Mouse (Mus musculus): ENCODE data around the gene Klk6.

The Klk6 gene

GRCm38 (mm10) chr7:43797844-43798462 lies 26.3 kb upstream of the Klk6 start:
- CTCF ChIA-PET: interaction anchor here in 2 of 4 experiments (1.1 to 1.4 kb wide), 2 partner anchors 8 to 122 kb away, joined by 3 to 4 read pairs; no protein-coding TSS in a partner anchor
- POLR2A ChIA-PET: interaction anchor here in 3 of 4 experiments (0.5 to 1.6 kb wide), 11 partner anchors 9 to 302 kb away, joined by 3 to 7 read pairs (median 4); partner anchors contain the start of genes Ctu1 (in 1 of the 3) and Klk10 (in 1 of the 3)

DNA sequence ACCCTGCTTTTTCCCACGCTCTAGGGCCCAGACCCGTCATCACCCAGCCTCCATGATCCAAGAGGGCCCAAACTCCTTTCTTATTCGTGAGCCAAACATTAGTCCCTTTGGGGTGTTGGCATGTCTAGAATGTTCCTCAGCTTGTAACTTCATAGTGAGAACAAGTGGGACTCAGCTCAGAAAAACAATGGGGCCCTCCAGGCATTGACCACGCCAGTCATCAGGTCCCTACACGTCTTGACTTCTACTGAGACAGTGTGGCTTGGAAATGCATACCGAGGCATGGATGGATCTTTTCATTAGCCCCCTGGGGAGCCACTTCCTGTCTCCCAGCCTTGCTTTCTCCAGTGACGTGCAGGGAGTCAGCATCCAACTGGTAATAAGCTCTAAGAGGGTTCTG lies 24.4 kb upstream of the Klk6 start:
- ChIA-PET CTCF (interaction anchor here in 1 of 4 experiments (1.2 kb wide), 1 partner anchor 10 kb away, joined by 3 read pairs; no protein-coding TSS in a partner anchor), POLR2A (no interaction called here)

GRCm38 (mm10) chr7:43810994-43811393 lies 13.3 kb upstream of the Klk6 start, which contains the start of gene Klk7:
Gene Klk7 (plus strand): TSS chr7:43811294.
- ChIA-PET CTCF (no interaction called here), POLR2A (interaction anchor here in 1 of 4 experiments (1.1 kb wide), 1 partner anchor 29 kb away, joined by 4 read pairs; no protein-coding TSS in a partner anchor)

DNA sequence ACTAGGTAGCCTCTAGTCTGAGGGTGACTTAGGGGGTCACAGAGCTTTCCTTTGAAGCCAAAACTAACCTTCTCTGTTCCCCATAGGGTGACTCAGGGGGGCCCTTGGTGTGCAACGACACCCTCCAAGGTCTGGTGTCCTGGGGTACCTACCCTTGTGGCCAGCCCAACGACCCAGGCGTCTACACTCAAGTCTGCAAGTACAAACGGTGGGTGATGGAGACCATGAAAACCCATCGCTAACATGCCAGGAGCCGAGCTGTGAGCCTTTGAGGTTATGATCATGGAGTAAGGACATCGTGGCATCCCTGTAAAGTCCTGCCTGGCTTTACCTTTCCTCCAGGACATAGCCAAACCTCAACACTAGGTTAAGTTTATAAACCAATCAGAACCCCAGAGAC lies 9.1 kb upstream of the Klk6 start:
- CTCF ChIA-PET: no interaction called here

GRCm38 (mm10) chr7:43816746-43817145 lies 7.6 kb upstream of the Klk6 start:
- CTCF ChIA-PET: no interaction called here

More for the DNA sequence above, 9.1 kb upstream of the Klk6 start:
- POLR2A ChIA-PET: no interaction called here

GRCm38 (mm10) chr7:43821581-43821980 lies 2.7 kb upstream of the Klk6 start:
- POLR2A ChIA-PET: interaction anchor here in 2 of 4 experiments (0.5 to 1.5 kb wide), 3 partner anchors 12 to 425 kb away, joined by 3 read pairs; partner anchors contain the start of genes 1700028J19Rik (in 1 of the 2) and 2410002F23Rik (in 1 of the 2)
- CTCF ChIA-PET: no interaction called here

More at GRCm38 (mm10) chr7:43816746-43817145, 7.6 kb upstream of the Klk6 start:
- POLR2A ChIA-PET: interaction anchor here in 1 of 4 experiments (1.1 kb wide), 1 partner anchor 36 kb away, joined by 3 read pairs; the partner anchor contains the start of gene Klk10

DNA sequence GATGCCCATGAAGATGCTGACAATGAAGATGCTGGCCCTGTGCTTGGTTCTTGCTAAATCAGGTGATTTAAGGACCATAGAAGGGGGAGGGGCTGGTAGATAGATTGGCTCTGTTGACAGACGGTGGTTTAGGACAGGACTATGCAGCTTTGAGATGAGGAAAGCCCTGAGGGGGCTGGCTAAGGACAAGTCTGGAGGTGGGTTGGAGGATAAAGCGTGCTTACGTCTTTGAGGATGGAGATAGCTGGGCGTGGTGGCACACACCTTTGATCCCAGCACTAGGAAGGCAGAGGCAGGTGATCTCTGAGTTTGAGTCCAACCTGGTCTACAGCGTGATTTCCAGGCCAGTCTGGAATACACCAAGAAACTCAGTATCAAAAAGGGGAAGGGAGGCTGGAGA lies 1.8 kb downstream of the Klk6 start:
- CTCF ChIA-PET: no interaction called here
- POLR2A ChIA-PET: no interaction called here

DNA sequence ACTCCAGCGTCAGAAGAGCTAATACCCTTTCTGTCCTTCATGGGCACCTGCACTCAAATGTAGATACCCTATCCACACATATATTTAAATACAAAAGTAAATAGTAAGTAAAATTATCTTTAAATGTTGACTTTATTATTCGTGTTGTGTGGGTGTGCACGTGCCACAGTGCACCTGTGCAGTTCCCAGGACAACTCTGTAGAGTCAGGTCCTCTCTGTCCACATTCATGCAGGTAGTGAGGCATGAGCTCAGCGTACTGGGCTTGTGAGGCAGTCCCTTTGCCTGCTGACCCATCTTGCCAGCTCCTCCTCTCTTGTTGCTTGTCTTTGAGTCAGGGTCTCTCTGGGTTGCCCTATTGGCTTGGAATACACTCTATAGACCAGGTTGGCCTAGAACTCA lies 3.4 kb downstream of the Klk6 start:
- POLR2A ChIA-PET: no interaction called here

DNA sequence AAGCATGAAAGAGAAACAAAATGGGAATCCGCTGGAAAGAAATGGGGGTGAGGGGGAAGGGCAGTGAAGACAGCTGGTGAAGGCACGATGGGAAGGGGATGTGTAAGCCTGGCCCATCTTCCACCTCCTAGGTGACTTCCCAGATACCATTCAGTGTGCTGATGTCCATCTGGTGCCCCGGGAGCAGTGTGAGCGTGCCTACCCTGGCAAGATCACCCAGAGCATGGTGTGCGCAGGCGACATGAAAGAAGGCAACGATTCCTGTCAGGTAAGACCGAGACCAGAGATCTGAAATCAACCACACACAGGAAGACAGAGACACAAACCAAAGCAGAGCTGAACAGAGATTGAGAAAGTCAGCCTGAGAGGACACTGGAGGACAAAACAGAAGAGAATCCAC lies 4.7 kb downstream of the Klk6 start:
- POLR2A ChIA-PET: no interaction called here
- CTCF ChIA-PET: no interaction called here

More for the DNA sequence above, 3.4 kb downstream of the Klk6 start:
- CTCF ChIA-PET: interaction anchor here in 1 of 4 experiments (0.6 kb wide), 1 partner anchor 178 kb away, joined by 4 read pairs; no protein-coding TSS in a partner anchor

- POLR2A ChIA-PET: interaction anchor here in 1 of 4 experiments (0.6 kb wide), 1 partner anchor 51 kb away, joined by 3 read pairs; no protein-coding TSS in a partner anchor
- CTCF ChIA-PET: interaction anchor here in 1 of 4 experiments (0.6 kb wide), 1 partner anchor 680 kb away, joined by 4 read pairs; no protein-coding TSS in a partner anchor
These were observed 17.4 kb downstream of the Klk6 start, which contains the start of gene Klk5 for GRCm38 (mm10) chr7:43841701-43842100. Gene Klk5 (plus strand): TSS chr7:43841971.

- CTCF ChIA-PET: interaction anchor here in 2 of 4 experiments (0.6 to 1.0 kb wide), 4 partner anchors 51 to 474 kb away, joined by 3 read pairs; no protein-coding TSS in a partner anchor
These were observed 19.5 kb downstream of the Klk6 start for GRCm38 (mm10) chr7:43843801-43844200.

GRCm38 (mm10) chr7:43851616-43852015 lies 27.3 kb downstream of the Klk6 start:
- ChIA-PET POLR2A (no interaction called here), CTCF (no interaction called here)

More at GRCm38 (mm10) chr7:43843801-43844200, 19.5 kb downstream of the Klk6 start:
- POLR2A ChIA-PET: interaction anchor here in 2 of 4 experiments (0.8 to 1.9 kb wide), 5 partner anchors 11 to 219 kb away, joined by 3 to 5 read pairs (median 4); no protein-coding TSS in a partner anchor

GRCm38 (mm10) chr7:43854642-43855380 lies 30.5 kb downstream of the Klk6 start:
- POLR2A ChIA-PET: interaction anchor here in 1 of 4 experiments (1.1 kb wide), 1 partner anchor 11 kb away, joined by 4 read pairs; no protein-coding TSS in a partner anchor
- CTCF ChIA-PET: interaction anchor here in 2 of 4 experiments (1.1 to 2.3 kb wide), 4 partner anchors 26 to 74 kb away, joined by 3 to 8 read pairs (median 4); partner anchors contain the start of genes Klk10 (in 1 of the 2) and Klk4 (in 1 of the 2)

DNA sequence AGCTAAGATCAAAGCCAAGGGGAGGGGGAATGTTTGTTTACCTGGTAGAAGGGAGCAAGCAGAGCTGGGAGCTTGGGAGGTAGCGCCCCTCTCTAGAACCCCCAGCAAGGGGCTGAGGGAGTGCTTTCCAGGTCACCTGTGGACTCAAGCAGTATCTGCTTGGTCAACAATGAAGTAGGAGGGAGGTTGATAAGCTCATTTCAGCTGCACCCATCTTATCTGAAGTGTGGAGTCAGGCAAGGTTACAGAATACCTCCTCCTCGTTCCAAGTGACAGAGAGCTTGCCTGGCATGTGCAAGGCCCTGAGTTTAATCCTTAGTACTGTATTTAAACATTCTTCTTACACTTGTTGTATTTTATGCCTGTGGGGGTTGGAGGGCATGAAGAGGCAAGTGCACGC lies 31.4 kb downstream of the Klk6 start:
- ChIA-PET POLR2A (interaction anchor here in 2 of 4 experiments (0.7 to 1.6 kb wide), 3 partner anchors 58 to 248 kb away, joined by 3 to 6 read pairs (median 4); partner anchors contain the start of gene Klk8 (in 1 of the 2)), CTCF (interaction anchor here in 3 of 4 experiments (0.5 to 2.3 kb wide), 5 partner anchors 25 to 186 kb away, joined by 3 to 8 read pairs (median 3); partner anchors contain the start of genes Klk10 (in 1 of the 3) and Klk4 (in 1 of the 3))

GRCm38 (mm10) chr7:43856307-43856706 lies 32.0 kb downstream of the Klk6 start:
- ChIA-PET POLR2A (interaction anchor here in 2 of 4 experiments (0.7 to 1.6 kb wide), 3 partner anchors 58 to 248 kb away, joined by 3 to 6 read pairs (median 4); partner anchors contain the start of gene Klk8 (in 1 of the 2)), CTCF (interaction anchor here in 2 of 4 experiments (0.8 to 2.3 kb wide), 5 partner anchors 60 to 187 kb away, joined by 3 to 8 read pairs (median 4); partner anchors contain the start of gene Klk10 (in 1 of the 2))

DNA sequence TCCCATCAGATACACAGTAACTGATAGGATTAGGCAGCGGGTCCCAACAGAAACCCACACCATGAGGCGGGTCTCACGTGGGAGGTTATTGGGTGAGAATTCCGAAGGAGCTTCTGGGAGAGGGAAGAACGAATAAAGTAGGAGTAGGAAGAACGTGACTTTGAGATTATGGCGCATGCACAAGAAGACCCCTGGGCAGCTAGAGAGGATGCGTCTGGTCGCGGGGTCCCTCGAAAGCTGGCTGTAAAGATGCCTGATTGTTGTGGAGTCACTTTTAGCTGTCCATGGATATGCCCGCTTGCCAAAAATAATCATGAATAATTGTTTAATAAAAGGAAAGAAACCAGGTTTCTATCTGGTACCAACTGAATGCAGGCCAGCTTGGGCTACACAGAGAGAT lies 33.2 kb downstream of the Klk6 start:
- CTCF ChIA-PET: interaction anchor here in 1 of 4 experiments (0.5 to 1.0 kb wide), 2 partner anchors 61 to 112 kb away, joined by 3 to 4 read pairs; no protein-coding TSS in a partner anchor
- POLR2A ChIA-PET: interaction anchor here in 3 of 4 experiments (0.7 to 1.4 kb wide), 6 partner anchors 11 to 851 kb away, joined by 3 to 4 read pairs (median 3); partner anchors contain the start of gene Izumo2 (in 1 of the 3)

DNA sequence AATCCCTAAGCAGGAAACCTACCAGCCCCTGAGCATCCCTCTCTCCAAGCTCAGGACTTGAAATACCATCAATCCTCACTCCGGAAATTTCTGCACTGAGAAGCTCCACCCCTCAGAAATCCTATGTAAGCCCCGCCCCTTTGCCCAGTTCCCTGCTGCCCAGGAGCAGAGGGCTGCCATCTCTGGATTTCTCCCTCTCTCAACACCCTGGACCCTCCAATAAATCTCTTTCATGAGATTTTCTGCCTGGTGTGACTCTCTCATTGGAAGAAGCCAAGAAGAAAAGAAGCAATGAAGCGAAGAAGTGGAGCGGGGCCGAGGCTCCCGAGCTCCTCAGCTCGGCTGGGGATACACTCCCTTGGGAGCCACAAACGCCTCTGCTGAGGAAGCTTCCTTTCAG lies 36.1 kb downstream of the Klk6 start:
- ChIA-PET POLR2A (interaction anchor here in 2 of 4 experiments (1.2 to 1.6 kb wide), 2 partner anchors 17 to 60 kb away, joined by 3 to 4 read pairs; no protein-coding TSS in a partner anchor), CTCF (interaction anchor here (0.6 to 2.0 kb wide), 6 partner anchors 25 to 438 kb away, joined by 3 to 5 read pairs (median 4); no protein-coding TSS in a partner anchor)

- POLR2A ChIA-PET: interaction anchor here in 1 of 4 experiments (1.2 kb wide), 1 partner anchor 47 kb away, joined by 3 read pairs; no protein-coding TSS in a partner anchor
- CTCF ChIA-PET: interaction anchor here (0.6 to 1.3 kb wide), 10 partner anchors 9 to 996 kb away, joined by 3 to 8 read pairs (median 3); no protein-coding TSS in a partner anchor
These were observed 48.9 kb downstream of the Klk6 start for GRCm38 (mm10) chr7:43873237-43873636.

Data from embryonic stem cell, embryonic (primary cell).